ENCODE assay signal across 20 mouse cellular contexts in the genomic region with DNA sequence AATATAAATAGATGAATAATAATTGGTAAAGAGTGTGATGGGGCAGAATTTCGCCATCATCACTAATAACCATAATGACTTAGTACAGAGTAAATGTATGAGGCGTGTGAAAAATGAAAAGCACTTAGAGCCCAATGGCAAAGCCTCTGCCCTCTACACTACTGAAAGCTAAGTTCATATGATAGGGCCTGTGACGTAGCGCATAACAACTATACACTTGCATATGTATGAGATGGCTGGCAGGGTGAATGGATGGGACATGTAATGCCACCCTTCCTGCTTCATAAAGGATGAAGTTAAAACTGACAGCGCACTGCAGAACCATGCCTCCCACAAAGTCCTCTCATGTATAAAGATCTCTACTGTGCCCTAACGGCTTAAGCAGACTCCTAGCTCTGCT.
"Had no signal": no experiment of that assay in that cellular context is flagged by ENCODE, and none has a peak within 500 bp of the region (broad histone marks: within the 10 kb centered on the region; RNA-seq: fewer than 3 reads in every experiment).

No protein-coding gene starts in this region.

- H3K4me2 ChIP-seq: limb, embryonic 12.5 days; limb, embryonic 15.5 days; liver, embryonic 11.5 days; lung, embryonic 14.5 days; neural tube, embryonic 12.5 days; neural tube, embryonic 15.5 days; stomach, embryonic 15.5 days had no signal

- H3K4me3 ChIP-seq: limb, embryonic 12.5 days; limb, embryonic 15.5 days; neural tube, embryonic 12.5 days; neural tube, embryonic 15.5 days; stomach, embryonic 15.5 days had no signal

- H3K36me3 ChIP-seq: limb, embryonic 12.5 days; limb, embryonic 15.5 days; neural tube, embryonic 12.5 days; neural tube, embryonic 15.5 days; stomach, embryonic 15.5 days had no signal

- ATAC-seq: liver, postnatal 0 days; lung, postnatal 0 days had no signal

- H3K27ac ChIP-seq: limb, embryonic 12.5 days; limb, embryonic 15.5 days; liver, embryonic 14.5 days; macrophage; neural tube, embryonic 12.5 days; neural tube, embryonic 15.5 days; stomach, embryonic 15.5 days had no signal

- H3K9ac ChIP-seq: limb, embryonic 12.5 days; limb, embryonic 15.5 days; liver, embryonic 14.5 days; liver, postnatal 0 days; lung, embryonic 14.5 days; neural tube, embryonic 12.5 days; neural tube, embryonic 15.5 days; stomach, embryonic 15.5 days had no signal

- H3K27me3 ChIP-seq: limb, embryonic 12.5 days; limb, embryonic 15.5 days; neural tube, embryonic 12.5 days; neural tube, embryonic 15.5 days; stomach, embryonic 15.5 days had no signal

- H3K9me3 ChIP-seq: limb, embryonic 15.5 days; neural tube, embryonic 12.5 days; neural tube, embryonic 15.5 days; stomach, embryonic 15.5 days had no signal

- DNase-seq: kidney, adult 18-20 months; kidney, adult 9 months; kidney, postnatal 14 days; kidney, postnatal 4 days; left cerebral cortex, postnatal 4 days; liver, postnatal 0 days; retina, postnatal 1 day; right cerebral cortex, postnatal 25 days; spleen, adult 18-20 months; thymus, postnatal 25 days had no signal

- H3K4me1 ChIP-seq: limb, embryonic 12.5 days; limb, embryonic 15.5 days; neural tube, embryonic 12.5 days; stomach, embryonic 15.5 days had no signal
